Mouse (Mus musculus) brain, adult 10 weeks (tissue): ENCODE data around the gene Hjurp. TPM values are rescaled to one million over a fixed set of nuclear protein-coding genes. Genes with fewer than 3 reads are reported as not detected.

ENCODE experiments used
- polyA plus RNA-seq: library from polyadenylated mRNA; stranded (reverse); fragments of 350-450 nt; fragmentation: Illumina TruSeq; extraction: RNeasy Lipid Tissue Mini Kit (QIAGEN cat#74804); gene quantifications from one replicate; pipeline ENCODE4 v1.2.3, GENCODE M21; 2015; ENCODE audit warnings: low read depth, low replicate concordance

Gene Hjurp
- 48.2 TPM for polyA plus RNA-seq

DNA sequence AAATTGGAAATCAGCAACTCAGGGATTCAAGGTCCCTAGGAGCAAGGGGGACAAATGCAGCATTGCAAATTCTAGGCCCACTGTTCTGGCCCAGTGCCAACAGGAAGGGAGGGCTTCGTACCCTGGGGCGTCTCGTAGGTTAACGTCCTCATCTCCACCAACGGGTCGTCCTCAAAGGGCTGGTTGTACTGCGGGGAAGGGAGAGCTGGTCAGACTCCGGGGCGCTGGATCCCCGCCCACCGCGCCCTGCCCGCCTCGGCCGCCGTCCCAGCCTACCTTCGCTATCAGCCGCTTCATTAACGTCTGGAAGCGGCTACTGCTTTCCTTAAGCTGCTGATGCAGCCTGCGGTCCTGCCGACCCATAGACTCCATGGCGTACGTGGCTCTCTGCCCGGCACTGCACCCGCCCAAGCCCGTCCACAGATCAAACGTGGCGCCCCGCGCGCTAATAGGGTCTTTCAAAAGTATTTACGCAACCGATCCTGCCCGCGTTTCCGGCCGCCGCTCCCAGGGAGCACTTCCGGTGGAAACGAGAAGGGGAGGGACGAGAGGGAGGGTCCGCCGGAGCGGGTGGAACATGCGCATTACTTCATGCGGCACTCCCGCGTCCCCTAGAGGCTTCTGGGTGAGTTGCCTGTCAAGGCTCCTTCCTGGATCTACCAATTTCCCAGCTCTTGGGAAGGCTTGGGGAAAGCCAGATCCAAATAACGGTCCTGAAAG is at the start of gene Hjurp, which contains the start of gene Trpm8:
Hjurp (minus strand) TSS at position 536 of the 720 bp plus-strand sequence.
Trpm8 (plus strand) TSS at position 564 of the 720 bp plus-strand sequence.

DNA sequence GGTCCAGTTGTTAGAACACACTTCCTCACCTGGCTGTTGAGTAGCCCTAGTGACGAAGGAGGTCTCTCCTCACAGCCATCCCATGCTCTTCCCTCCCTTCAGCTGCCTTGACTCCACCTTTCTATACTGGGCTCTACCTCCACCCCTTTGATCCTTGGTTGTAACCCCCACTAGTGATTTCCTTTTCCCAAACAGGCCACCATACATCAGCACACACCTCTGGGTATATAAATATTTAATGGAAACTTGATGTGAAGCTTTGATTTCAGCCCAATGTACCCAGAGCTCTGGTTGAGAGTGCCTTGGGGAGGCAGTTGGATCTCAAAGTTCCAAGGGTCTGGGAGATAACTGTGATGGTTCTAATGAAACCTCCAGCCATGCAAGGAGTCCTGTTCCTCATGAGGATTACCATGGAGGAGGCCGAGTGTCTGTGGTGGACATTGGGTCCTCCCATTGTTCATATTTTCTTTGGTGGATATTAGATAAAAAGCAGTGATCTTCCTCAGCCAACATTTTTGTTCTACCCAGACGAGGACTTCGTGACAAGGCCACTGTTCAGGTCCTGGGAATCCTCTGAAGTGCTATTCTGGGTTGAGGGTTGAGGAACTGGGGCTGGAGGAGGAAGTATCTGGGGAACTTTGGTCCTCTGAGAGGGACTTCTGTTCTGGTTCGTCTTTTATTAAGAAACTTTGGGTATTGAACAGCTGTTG is 50.6 kb downstream of the Hjurp start, which contains the start of gene Mroh2a:
Mroh2a (plus strand) TSS at position 317 of the 710 bp plus-strand sequence.

Other genes with a start within 250 kb of the Hjurp start
- not detected for gene Ugt1a10, start 222.2 kb downstream of the Hjurp start, polyA plus RNA-seq
- gene Ugt1a9, start 206.8 kb downstream of the Hjurp start, polyA plus RNA-seq: not detected
- gene Ugt1a8, start 189.8 kb downstream of the Hjurp start, polyA plus RNA-seq: not detected
- 1.1 TPM for gene Ugt1a7c, start 182.6 kb downstream of the Hjurp start, polyA plus RNA-seq
- gene Ugt1a6b, start 174.4 kb downstream of the Hjurp start, polyA plus RNA-seq: not detected
- gene Ugt1a6a, start 142.8 kb downstream of the Hjurp start, polyA plus RNA-seq: 3.1 TPM
- not detected for gene Ugt1a5, start 111.6 kb downstream of the Hjurp start, polyA plus RNA-seq
- not detected for gene Ugt1a2, start 77.0 kb downstream of the Hjurp start, polyA plus RNA-seq
- 2.6 TPM for gene Dnajb3, start 71.9 kb downstream of the Hjurp start, polyA plus RNA-seq
- not detected for gene Ugt1a1, start 65.7 kb downstream of the Hjurp start, polyA plus RNA-seq
- 0.28 TPM for gene Mroh2a, start 50.6 kb downstream of the Hjurp start, polyA plus RNA-seq
- gene Trpm8, start within 50 bp of the Hjurp start, polyA plus RNA-seq: 0.12 TPM
- gene Spp2, start 129.3 kb upstream of the Hjurp start, polyA plus RNA-seq: 1.0 TPM
- not detected for gene Glrp1, start 232.4 kb upstream of the Hjurp start, polyA plus RNA-seq